Mouse (Mus musculus) cerebellum, adult 2 months (tissue): ENCODE measurements around the gene Car6.

ENCODE experiments used
- CTCF ChIP-seq: fragments of 200-500 bp; IDR thresholded peaks from 2 replicates; pipeline ENCODE4 v1.5.1; 2011; ENCODE audit warnings: low read depth, mild to moderate bottlenecking, control low read depth, low read length, moderate library complexity, borderline replicate concordance; ENCODE audit not compliant: insufficient read depth
- POLR2A ChIP-seq: fragments of 200-500 bp; IDR thresholded peaks from 2 replicates; pipeline ENCODE4 v1.6.1; 2011; ENCODE audit warnings: low read length, control low read depth, borderline replicate concordance; ENCODE audit not compliant: insufficient read depth

DNA sequence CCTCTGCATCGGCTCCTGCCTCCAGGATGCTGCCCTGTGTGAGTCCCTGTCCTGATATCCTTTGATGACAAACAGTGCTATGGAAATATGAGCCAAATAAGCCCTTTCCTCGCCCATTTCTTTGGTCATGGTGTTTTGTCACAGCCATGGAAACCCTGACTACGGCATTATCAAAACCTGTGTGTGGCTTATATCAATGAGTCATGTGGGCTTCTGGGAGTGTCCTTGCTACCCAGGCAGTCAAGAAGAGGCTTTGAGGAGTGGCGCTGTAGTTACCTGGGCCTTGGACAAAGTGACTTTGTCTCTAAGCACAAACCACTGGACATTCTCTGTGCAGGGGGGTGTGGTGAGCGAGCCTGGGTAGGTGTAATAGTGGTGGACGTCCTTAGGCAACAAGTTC is 8.9 kb downstream of the Car6 start:
- TF ChIP-seq POLR2A, result no peak
- TF ChIP-seq CTCF, result no peak
